Mouse (Mus musculus) cortical plate, adult 2 months (tissue): ENCODE measurements around the gene Pigm. TPM values are rescaled to one million over a fixed set of nuclear protein-coding genes. Genes with fewer than 3 reads are reported as not detected.
A peak's percentile ranks its signal among the peaks of the same experiment; 100 is the strongest.

ENCODE experiments used
- H3K27ac ChIP-seq: fragments of 200-500 bp; 2 replicates; pipeline ENCODE4 v1.5.1; 2012; ENCODE audit warnings: low read length, control low read depth, inconsistent platforms; ENCODE audit not compliant: insufficient read depth
- H3K4me1 ChIP-seq: fragments of 200-500 bp; 2 replicates; pipeline ENCODE4 v1.6.1; 2011; ENCODE audit warnings: low read length; ENCODE audit not compliant: control insufficient read depth, insufficient read depth
- H3K4me3 ChIP-seq: fragments of 200-500 bp; 2 replicates; pipeline ENCODE4 v1.5.1; 2011; ENCODE audit warnings: mild to moderate bottlenecking, low read length, control low read depth; ENCODE audit not compliant: insufficient read depth
- CTCF ChIP-seq: fragments of 200-500 bp; IDR thresholded peaks from 2 replicates; pipeline ENCODE4 v1.5.1; 2011; ENCODE audit warnings: mild to moderate bottlenecking, control low read depth, low read length; ENCODE audit not compliant: insufficient read depth; ENCODE audit errors: extremely low read depth
- POLR2A ChIP-seq: fragments of 200-500 bp; IDR thresholded peaks from 2 replicates; pipeline ENCODE4 v1.6.1; 2011; ENCODE audit warnings: mild to moderate bottlenecking, low read length, control low read depth; ENCODE audit not compliant: insufficient read depth; ENCODE audit errors: extremely low read depth
- polyA plus RNA-seq: library from polyadenylated mRNA; depleted of rRNA; stranded (reverse); fragments of >200 nt; gene quantifications from 2 replicates; pipeline ENCODE4 v1.2.3, GENCODE M21; 2012; rRNA removed

Pigm gene
- polyA plus RNA-seq: 6.5 TPM in 2 replicates

DNA sequence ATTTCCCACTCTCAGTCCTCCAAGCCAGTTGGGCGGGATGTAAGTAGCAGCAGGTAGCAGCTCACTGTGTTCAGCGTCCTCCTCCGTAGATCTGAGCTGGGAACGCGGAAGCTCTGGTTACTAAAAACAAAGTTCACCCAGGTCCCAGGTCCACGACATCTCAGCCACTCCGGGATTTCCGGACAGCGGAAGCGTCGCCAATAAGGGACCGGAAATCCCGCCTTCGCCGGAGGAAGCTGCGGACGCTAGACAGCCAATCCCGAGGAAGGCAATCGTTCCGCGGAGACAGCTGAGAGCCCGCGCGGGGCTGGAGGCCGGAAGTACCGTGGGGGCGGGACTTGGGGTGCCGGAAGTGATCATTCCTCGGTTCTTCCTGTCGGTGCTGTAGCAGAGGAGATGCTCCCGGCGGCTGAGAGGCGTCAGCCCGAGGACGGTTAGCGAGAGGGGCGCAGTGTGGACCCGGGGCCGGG is at the start of gene Pigm:
Gene Pigm (plus strand): TSS at position 349 of the 470 bp plus-strand sequence.
- H3K4me3 ChIP-seq: peak within 1 kb of the TSS; percentile 96
- no peak within 1 kb of the TSS; the same call in 1 of the 2 replicates for H3K27ac ChIP-seq
- H3K4me1 ChIP-seq: peaks cover 8% of the 10 kb centered on the region
- TF ChIP-seq POLR2A: peak; percentile 66; the same call in 1 of the 2 replicates
- TF ChIP-seq CTCF: no peak

DNA sequence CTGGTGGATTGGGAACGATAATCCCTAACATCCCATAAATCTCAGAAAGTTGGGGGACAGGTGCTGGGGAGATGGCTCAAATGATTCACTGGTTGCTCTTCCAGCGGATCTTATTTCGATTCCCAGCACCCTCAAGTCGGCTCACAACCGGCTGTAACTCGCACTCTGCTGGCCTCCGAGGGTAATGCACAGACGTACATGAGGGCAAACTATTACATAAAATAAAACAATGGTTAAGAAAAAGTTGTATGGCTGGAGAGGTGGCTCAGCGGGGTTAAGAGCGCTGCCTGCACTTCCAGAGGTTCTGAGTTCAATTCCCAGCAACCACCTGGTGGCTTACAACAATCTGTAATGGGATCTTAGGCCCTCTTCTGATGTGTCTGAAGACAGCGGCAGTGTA is 49.7 kb upstream of the Pigm start:
- 0 out of 2 replicates have a peak overlapping the region, but pooled peaks have one; percentile 90 for H3K27ac ChIP-seq
- H3K4me1 ChIP-seq: peaks cover 17% of the 10 kb centered on the region
- peak overlapping the region; percentile 16; the same call in 1 of the 2 replicates for H3K4me3 ChIP-seq
- TF ChIP-seq POLR2A (no peak), CTCF (no peak)

DNA sequence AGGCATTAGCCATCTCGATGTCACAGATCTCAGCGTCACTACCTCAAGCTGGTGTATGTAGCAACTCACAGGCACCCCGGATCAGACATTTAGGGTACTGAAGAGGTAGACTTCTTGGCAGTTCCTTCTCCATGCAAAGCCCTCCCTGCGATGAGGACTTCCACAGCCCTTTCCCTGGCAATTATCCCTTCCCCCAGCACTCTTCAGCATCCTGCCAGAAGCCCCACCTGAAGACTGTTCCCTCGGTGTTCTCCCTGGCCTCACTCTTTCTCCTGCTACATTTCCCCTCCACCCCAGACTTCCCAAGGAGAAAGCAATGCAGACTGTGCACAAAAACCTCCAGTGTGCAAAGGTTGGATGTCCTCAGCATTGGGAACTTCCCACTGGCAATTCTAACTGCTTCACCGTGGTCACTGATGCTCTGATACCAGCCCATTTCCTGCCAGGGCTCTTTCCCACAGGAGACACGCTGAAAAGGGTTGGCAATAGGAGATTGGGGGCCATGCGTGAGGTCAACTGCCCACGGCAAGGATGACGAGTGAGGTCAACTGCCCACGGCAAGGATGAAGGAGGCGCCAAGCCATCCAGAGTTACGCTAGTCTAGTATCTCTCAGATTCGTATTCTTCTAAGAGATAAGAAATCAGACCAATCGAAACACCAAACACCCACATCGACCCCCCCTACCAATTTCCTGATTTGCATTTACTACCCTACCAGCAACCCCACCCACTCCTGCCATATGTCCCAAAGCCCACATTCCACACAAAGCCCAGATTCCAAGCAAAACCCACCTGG is 48.9 kb upstream of the Pigm start:
- H3K4me3 ChIP-seq: peak overlapping the region; percentile 96
- H3K4me1 ChIP-seq: peaks cover 17% of the 10 kb centered on the region
- TF ChIP-seq POLR2A: no peak
- TF ChIP-seq CTCF: no peak
- H3K27ac ChIP-seq: peak overlapping the region; percentile 61

DNA sequence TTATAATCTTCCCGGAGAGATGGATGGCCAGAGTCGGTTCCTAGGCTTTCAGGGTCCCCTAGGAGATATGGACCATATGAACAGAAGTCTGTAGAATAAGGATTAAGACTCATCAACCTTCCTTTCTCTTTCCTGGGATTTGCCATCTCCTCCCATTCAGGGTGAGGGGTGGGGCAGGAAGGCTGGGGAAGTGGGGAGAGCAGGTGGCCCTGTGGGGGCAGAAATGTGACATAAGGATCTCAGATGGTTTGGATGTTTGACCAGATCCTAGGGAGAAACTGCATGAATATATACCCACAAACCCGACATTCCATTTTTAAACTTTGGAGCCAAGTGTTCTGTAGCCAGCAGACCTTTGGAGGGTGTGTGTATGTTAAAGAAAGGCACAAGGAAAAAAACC is 48.3 kb upstream of the Pigm start:
- peak overlapping the region; percentile 96 for H3K4me3 ChIP-seq
- H3K4me1 ChIP-seq: peaks cover 17% of the 10 kb centered on the region
- no peak for TF ChIP-seq CTCF
- no peak for TF ChIP-seq POLR2A
- peak overlapping the region; percentile 61; the same call in 1 of the 2 replicates for H3K27ac ChIP-seq

DNA sequence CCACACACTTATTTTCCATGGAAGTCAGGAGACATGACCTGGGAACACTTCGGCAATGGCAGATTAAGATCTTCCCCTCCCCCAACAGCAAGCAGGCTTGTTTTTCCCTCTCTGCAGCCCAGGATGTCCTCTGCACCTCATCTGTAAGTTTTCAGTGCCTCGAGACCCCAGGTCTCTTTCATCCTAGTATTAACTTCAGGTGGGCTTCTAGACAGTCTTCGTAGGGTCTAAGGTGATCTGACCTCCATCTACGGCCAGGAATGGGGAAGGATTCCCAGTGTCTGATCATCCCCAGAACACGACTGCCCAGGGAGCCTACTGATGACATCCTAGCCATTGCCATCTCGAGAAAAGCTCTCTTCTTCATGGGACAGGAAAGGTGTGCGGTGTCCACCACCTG is 47.9 kb upstream of the Pigm start:
- TF ChIP-seq POLR2A (no peak), CTCF (no peak)
- peak overlapping the region; percentile 96 for H3K4me3 ChIP-seq
- H3K27ac ChIP-seq: peak overlapping the region; percentile 61

DNA sequence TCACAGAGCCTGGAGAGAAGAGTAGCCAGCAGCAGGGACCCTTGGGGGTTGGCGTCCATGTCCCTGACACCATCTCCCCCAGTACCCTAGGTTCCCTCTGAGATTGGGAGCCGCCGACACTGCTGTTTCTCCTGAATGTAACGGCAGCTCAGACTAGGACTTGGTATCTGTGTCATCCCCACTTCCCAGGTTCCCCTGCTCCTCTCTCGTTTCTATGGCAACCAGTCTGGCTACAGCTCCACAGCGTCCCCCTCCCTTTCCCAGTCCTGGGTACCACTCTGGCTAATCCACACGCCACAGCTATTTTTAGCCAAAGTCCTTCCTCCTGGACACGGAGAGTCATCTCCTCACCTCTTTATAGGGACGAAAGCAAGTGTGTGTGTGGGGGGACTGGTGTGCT is 47.2 kb upstream of the Pigm start, which contains the start of gene Kcnj9:
Gene Kcnj9 (minus strand): TSS at position 188 of the 400 bp plus-strand sequence.
- Histone ChIP-seq H3K4me3 (peak within 1 kb of the TSS; percentile 96), H3K4me1 (peaks cover 12% of the 10 kb centered on the region), H3K27ac (peak within 1 kb of the TSS; percentile 61)
- TF ChIP-seq CTCF: no peak
- peak; percentile 98 for TF ChIP-seq POLR2A

More for the DNA sequence above, 47.9 kb upstream of the Pigm start:
- peaks cover 15% of the 10 kb centered on the region for H3K4me1 ChIP-seq

DNA sequence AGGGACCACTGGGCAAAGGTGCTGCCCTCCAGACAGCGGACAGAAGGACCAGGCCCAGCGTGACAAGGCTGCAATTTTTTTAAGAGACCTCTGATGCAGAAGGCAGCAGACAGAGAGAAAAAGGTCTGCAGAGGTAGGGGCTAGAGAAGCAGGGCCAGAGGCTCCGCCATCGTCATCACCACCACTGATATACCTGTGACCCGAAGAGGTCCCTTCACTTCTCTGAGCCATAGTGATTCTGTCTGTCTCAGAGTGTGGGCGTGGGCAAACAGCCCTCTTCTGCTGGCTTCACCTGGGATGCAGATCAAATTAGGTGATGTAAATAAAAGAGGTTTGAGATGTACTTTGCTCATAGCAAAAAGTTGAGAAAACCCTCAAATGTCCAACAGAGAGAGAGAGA is 46.7 kb upstream of the Pigm start:
- peak overlapping the region; percentile 96; the same call in 1 of the 2 replicates for H3K4me3 ChIP-seq
- peaks cover 9% of the 10 kb centered on the region for H3K4me1 ChIP-seq
- H3K27ac ChIP-seq: peak overlapping the region; percentile 9; the same call in 1 of the 2 replicates
- TF ChIP-seq POLR2A (no peak), CTCF (no peak)

DNA sequence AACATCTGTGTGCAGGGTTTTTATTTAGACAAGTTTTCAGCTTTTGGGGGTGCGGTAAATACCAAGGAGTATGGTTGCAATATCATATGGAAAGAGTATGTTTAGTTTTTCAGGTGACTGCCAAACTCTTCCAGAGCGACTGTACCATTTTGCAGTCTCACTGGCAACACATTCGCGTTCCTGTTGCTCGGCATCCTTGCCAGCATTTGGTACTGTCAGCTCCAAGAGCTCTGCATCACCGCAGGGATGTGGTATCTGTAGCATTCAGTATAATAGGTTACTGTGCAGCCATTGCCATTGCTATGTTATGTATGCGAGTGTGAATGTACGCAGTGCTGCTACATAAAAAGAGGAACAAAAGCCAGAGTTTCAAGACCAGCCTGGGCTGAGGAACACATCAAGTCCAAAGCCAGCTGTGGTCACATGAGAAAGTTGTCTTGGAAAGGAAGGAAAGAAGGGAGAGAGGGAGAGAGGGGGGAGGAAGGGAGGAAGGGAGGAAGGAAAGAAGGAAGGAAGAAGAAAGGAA is 44.9 kb upstream of the Pigm start:
- Histone ChIP-seq H3K4me1 (peaks cover 5% of the 10 kb centered on the region), H3K4me3 (no peak overlapping the region), H3K27ac (no peak overlapping the region)
- no peak; the same call in 1 of the 2 replicates for TF ChIP-seq POLR2A

DNA sequence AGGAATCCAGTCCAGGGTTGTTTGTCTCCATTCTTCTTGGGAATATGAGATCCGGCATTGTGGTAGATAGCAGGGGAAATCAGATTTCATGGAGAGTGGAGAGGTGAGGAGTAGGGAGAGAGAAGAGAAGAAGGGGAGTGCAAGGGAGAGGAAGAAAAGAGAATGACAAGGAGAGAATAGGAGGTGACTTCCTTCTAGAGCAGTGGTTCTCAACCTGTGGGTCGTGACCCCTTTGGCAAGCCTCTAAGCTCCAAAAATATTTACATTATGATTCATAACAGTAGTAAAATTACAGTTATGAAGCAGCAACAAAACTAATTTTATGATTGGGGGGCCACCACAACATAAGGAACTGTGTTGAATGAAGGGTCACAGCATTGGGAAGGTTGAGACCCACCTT is 43.4 kb upstream of the Pigm start:
- no peak for TF ChIP-seq POLR2A

DNA sequence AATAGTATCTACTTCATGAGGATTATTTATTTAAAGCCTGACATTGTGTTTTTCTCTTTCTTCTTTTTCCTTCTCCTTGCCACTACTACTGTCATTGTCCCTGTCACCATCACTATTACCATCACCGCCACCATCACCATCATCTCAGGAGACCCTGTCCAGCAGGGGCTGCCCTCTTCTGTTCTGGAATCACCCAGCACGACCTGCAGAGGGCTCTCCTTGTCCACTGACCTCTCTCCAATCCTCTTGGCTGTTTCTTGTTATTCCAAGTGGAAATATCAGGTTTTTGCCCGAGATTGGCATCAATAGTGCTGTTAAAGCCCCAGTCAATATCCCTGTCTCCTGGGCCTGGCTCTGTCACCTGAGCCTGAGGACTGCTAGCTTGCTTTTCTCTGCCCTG is 42.8 kb upstream of the Pigm start:
- Histone ChIP-seq H3K27ac (no peak overlapping the region), H3K4me1 (peaks cover 5% of the 10 kb centered on the region), H3K4me3 (no peak overlapping the region)
- no peak for TF ChIP-seq POLR2A
- peak; percentile 56 for TF ChIP-seq CTCF

More for the DNA sequence above, 43.4 kb upstream of the Pigm start:
- H3K27ac ChIP-seq: no peak overlapping the region
- H3K4me3 ChIP-seq: no peak overlapping the region
- peaks cover 5% of the 10 kb centered on the region for H3K4me1 ChIP-seq
